Comparison of ENCODE assay signal across 22 mouse cellular contexts in genomic region chr4:122933051-122933591, GRCm38 (mm10). TPM values are rescaled to one million over a fixed set of nuclear protein-coding genes. Genes with fewer than 3 reads are reported as not detected.
A peak's percentile ranks its signal among the peaks of the same experiment; 100 is the strongest.
DNase-seq lines count a peak whose midpoint lies in the region; ATAC-seq and TF ChIP-seq lines count a peak whose summit lies in the region.
"Had no signal": no experiment of that assay in that cellular context is flagged by ENCODE, and none has a peak within 500 bp of the region (broad histone marks: within the 10 kb centered on the region; RNA-seq: fewer than 3 reads in every experiment).

No protein-coding gene starts in this region.

- no peak overlapping the region for H3K4me2 ChIP-seq in heart, embryonic 15.5 days
- H3K4me2 ChIP-seq: heart, embryonic 11.5 days; limb, embryonic 13.5 days; liver, embryonic 13.5 days; lung, embryonic 15.5 days; midbrain, embryonic 13.5 days; stomach, embryonic 15.5 days had no signal

- no peak overlapping the region for H3K27ac ChIP-seq in heart, embryonic 15.5 days
- H3K27ac ChIP-seq in thymus, adult 2 months (ENCODE audit: control insufficient read depth, insufficient read depth, low read length) = peak overlapping the region; percentile 97
- H3K27ac ChIP-seq: limb, embryonic 13.5 days; liver, embryonic 13.5 days; lung, embryonic 15.5 days; midbrain, embryonic 13.5 days; stomach, embryonic 15.5 days had no signal

- H3K36me3 ChIP-seq in heart, embryonic 15.5 days = no peaks in the 10 kb centered on the region
- no peaks in the 10 kb centered on the region for H3K36me3 ChIP-seq in thymus, adult 2 months (ENCODE audit: control insufficient read depth, insufficient read depth, low read length)
- H3K36me3 ChIP-seq: limb, embryonic 13.5 days; liver, embryonic 13.5 days; lung, embryonic 15.5 days; midbrain, embryonic 13.5 days; stomach, embryonic 15.5 days had no signal

- DNase-seq in heart, postnatal 25 days (ENCODE audit: low spot score) = no peak
- DNase-seq in thymus, adult 2 months = peak; percentile 40
- no peak for DNase-seq in thymus, adult 18-20 months
- DNase-seq in induced T-regulatory cell, adult 2 months (ENCODE audit: low read depth) = peak; percentile 84
- peak; percentile 41 for DNase-seq in thymus, postnatal 25 days
- DNase-seq in gastrocnemius, postnatal 4 days (ENCODE audit: low spot score in 2 of 2) = no peak
- DNase-seq: adrenal gland, postnatal 25 days; cerebellum, adult 11-12 months; cerebellum, postnatal 14 days; liver, embryonic 13.5 days; right cerebral cortex, postnatal 25 days had no signal

- peak overlapping the region; percentile 1; the same call in 1 of the 2 replicates for H3K4me3 ChIP-seq in heart, embryonic 15.5 days
- H3K4me3 ChIP-seq in thymus, adult 2 months (ENCODE audit: control insufficient read depth, insufficient read depth, low read length) = peak overlapping the region; percentile 32; the same call in 1 of the 2 replicates
- H3K4me3 ChIP-seq: limb, embryonic 13.5 days; liver, embryonic 13.5 days; lung, embryonic 15.5 days; midbrain, embryonic 13.5 days; myocyte; stomach, embryonic 15.5 days had no signal

- no peak for TF ChIP-seq CTCF in thymus, adult 2 months (IDR thresholded peaks at IDR 0.05; ENCODE audit: borderline replicate concordance, control insufficient read depth, extremely low read depth, insufficient read depth, low read length, poor library complexity)

- intact Hi-C loops in heart, postnatal 25 days (cut with DNase I) = no loop called here

- whole genome bisulfite sequencing in heart, embryonic 15.5 days = 55% methylated on average over 3 of the region's 3 CpGs
- WGBS in thymus, adult 2 months = 15% methylated on average over 3 of the region's 3 CpGs

- ATAC-seq in heart, embryonic 15.5 days (replicated peaks; ENCODE audit: insufficient number of reproducible peaks, insufficient read depth, low FRiP score, low read depth) = no peak
- no peak for ATAC-seq in monocyte, adult 5-6 weeks (replicated peaks; ENCODE audit: insufficient number of reproducible peaks, low FRiP score, low TSS enrichment, poor library complexity, severe bottlenecking)
- ATAC-seq: forebrain, embryonic 16.5 days; hindbrain, embryonic 16.5 days; midbrain, embryonic 13.5 days had no signal

- H3K4me1 ChIP-seq in heart, embryonic 15.5 days (replicated peaks) = no peaks in the 10 kb centered on the region
- H3K4me1 ChIP-seq in thymus, adult 2 months (replicated peaks; ENCODE audit: control insufficient read depth, insufficient read depth, low read length) = peaks cover 23% of the 10 kb centered on the region
- H3K4me1 ChIP-seq: limb, embryonic 13.5 days; lung, embryonic 15.5 days; midbrain, embryonic 13.5 days; stomach, embryonic 15.5 days had no signal

- no peaks in the 10 kb centered on the region for H3K27me3 ChIP-seq in heart, embryonic 15.5 days
- H3K27me3 ChIP-seq in thymus, adult 2 months (ENCODE audit: control insufficient read depth, insufficient read depth, low read length) = no peaks in the 10 kb centered on the region
- H3K27me3 ChIP-seq: limb, embryonic 13.5 days; liver, embryonic 13.5 days; midbrain, embryonic 13.5 days; stomach, embryonic 15.5 days had no signal

- no peaks in the 10 kb centered on the region for H3K9me3 ChIP-seq in heart, embryonic 15.5 days (replicated peaks)
- H3K9me3 ChIP-seq: limb, embryonic 13.5 days; liver, embryonic 13.5 days; lung, embryonic 15.5 days; midbrain, embryonic 13.5 days; stomach, embryonic 15.5 days had no signal

- no peak for TF ChIP-seq POLR2A in thymus, adult 2 months (IDR thresholded peaks at IDR 0.05; ENCODE audit: control insufficient read depth, extremely low read depth, insufficient read depth, low read length, poor library complexity)

- no peak overlapping the region for H3K9ac ChIP-seq in heart, embryonic 15.5 days
- H3K9ac ChIP-seq: limb, embryonic 13.5 days; liver, embryonic 13.5 days; lung, embryonic 15.5 days; midbrain, embryonic 13.5 days; stomach, embryonic 15.5 days had no signal

RNA-seq across cellular contexts. Expression of gene Mfsd2a, which starts 27.9 kb away (rescaled TPM):
- 0.37 and 0.94 TPM in 2 replicates for polyA plus RNA-seq in heart, embryonic 15.5 days (2015; fragmentation: Nextera tagmentation; extraction: Ambion mirVana)
- not detected for total RNA-seq in heart, postnatal 25 days (2021)
- polyA plus RNA-seq in thymus, adult 2 months (2012; rRNA removed) = 3.2 and 3.5 TPM in 2 replicates
- total RNA-seq in monocyte, adult 5-6 weeks (2017) = not detected in 3 replicates
- total RNA-seq in gastrocnemius, postnatal 4 days (2021) = 1 to 10 TPM in 1 of 2 experiments, under 1 TPM in 1; 0.75 to 1.1 TPM
- total RNA-seq: adrenal gland, postnatal 25 days; hematopoietic stem cell, adult 5-6 weeks had no signal

RNA-seq across cellular contexts. Expression of gene Cap1, which starts 47.3 kb away (rescaled TPM):
- 41.4 and 51.0 TPM in 2 replicates for polyA plus RNA-seq in heart, embryonic 15.5 days (2015; fragmentation: Nextera tagmentation; extraction: Ambion mirVana)
- total RNA-seq in heart, postnatal 25 days (2021) = 10 to 100 TPM; 52.6 to 54.5 TPM
- polyA plus RNA-seq in thymus, adult 2 months (2012; rRNA removed) = 192 and 203 TPM in 2 replicates
- 562 to 797 TPM (median 623 TPM) in 3 replicates for total RNA-seq in monocyte, adult 5-6 weeks (2017)
- 10 to 100 TPM; 87.1 to 87.8 TPM for total RNA-seq in gastrocnemius, postnatal 4 days (2021)

Comparison
In these comparisons a context has a peak if more than half of its experiments do, and no peak if none do; other contexts are left out.
1. DNase-seq: peak in thymus, adult 2 months (single experiment), induced T-regulatory cell, adult 2 months (single experiment) and thymus, postnatal 25 days (single experiment); none in heart, postnatal 25 days (single experiment), thymus, adult 18-20 months (0 of 2) and gastrocnemius, postnatal 4 days (0 of 2).